Mouse (Mus musculus): ENCODE measurements around the gene Rfx3.

GRCm38 (mm10) chr19:28046806-28047205 is 35.8 kb upstream of the Rfx3 start:
- TF ChIP-seq CTCF (IDR thresholded peaks at IDR 0.05; ENCODE audit: low read depth, low read length) (no peak), POLR2A (IDR thresholded peaks at IDR 0.05; ENCODE audit: extremely low read depth, insufficient read depth, low read length) (no peak)

Measured in liver, adult 2 months (tissue).